In genomic region chr5:60049053-60049452, GRCm38 (mm10) we compare ENCODE assay signal across 13 mouse cellular contexts.
"Had no signal": no experiment of that assay in that cellular context is flagged by ENCODE, and none has a peak within 500 bp of the region (broad histone marks: within the 10 kb centered on the region; RNA-seq: fewer than 3 reads in every experiment).

No protein-coding gene starts in this region.

- H3K27me3 ChIP-seq: liver, embryonic 15.5 days; neural tube, embryonic 13.5 days had no signal

- H3K4me3 ChIP-seq: layer of hippocampus, adult 2 months; limb, embryonic 10.5 days; liver, embryonic 15.5 days; neural tube, embryonic 13.5 days had no signal

- DNase-seq: kidney, adult 11 months; kidney, postnatal 10 days; kidney, postnatal 4 days; lung, adult 2 months; lung, postnatal 36 days; thymus, postnatal 4 days had no signal

- H3K9ac ChIP-seq: liver, embryonic 15.5 days; neural tube, embryonic 13.5 days had no signal

- H3K4me1 ChIP-seq: limb, embryonic 10.5 days; liver, embryonic 15.5 days had no signal

- H3K27ac ChIP-seq: layer of hippocampus, adult 2 months; limb, embryonic 10.5 days; liver, embryonic 15.5 days; neural tube, embryonic 13.5 days; stomach, postnatal 0 days had no signal

- H3K36me3 ChIP-seq: limb, embryonic 10.5 days; liver, embryonic 15.5 days; neural tube, embryonic 13.5 days had no signal

- ATAC-seq: lung, postnatal 0 days had no signal

- H3K4me2 ChIP-seq: liver, embryonic 11.5 days; liver, embryonic 15.5 days; neural tube, embryonic 13.5 days had no signal

- H3K9me3 ChIP-seq: limb, embryonic 10.5 days; liver, embryonic 15.5 days; neural tube, embryonic 13.5 days had no signal
